Mouse (Mus musculus) inflammation-experienced regulatory T-cells, adult 6 months (primary cell): Measurements from ENCODE around the gene Tmcc2. TPM values are rescaled to one million over a fixed set of nuclear protein-coding genes. Genes with fewer than 3 reads are reported as not detected.
A peak's percentile ranks its signal among the peaks of the same experiment; 100 is the strongest.

Source experiments
- ATAC-seq: one replicate; pipeline ENCODE4 v1.8.0; 2017
- polyA plus RNA-seq, 3 experiments: library from polyadenylated mRNA; unstranded; fragments of 100-300 nt; shearing (Covaris generic); gene quantifications; one replicate each; pipeline ENCODE4 v1.2.1; 2017

The Tmcc2 gene
- polyA plus RNA-seq, 3 experiments from 2014 or later = 0.39 to 1.2 (median 1.2) TPM

- peak; percentile 81 for ATAC-seq
Observed at GRCm38 (mm10) chr1:132389886-132390585, 1.0 kb downstream of the Tmcc2 start.

DNA sequence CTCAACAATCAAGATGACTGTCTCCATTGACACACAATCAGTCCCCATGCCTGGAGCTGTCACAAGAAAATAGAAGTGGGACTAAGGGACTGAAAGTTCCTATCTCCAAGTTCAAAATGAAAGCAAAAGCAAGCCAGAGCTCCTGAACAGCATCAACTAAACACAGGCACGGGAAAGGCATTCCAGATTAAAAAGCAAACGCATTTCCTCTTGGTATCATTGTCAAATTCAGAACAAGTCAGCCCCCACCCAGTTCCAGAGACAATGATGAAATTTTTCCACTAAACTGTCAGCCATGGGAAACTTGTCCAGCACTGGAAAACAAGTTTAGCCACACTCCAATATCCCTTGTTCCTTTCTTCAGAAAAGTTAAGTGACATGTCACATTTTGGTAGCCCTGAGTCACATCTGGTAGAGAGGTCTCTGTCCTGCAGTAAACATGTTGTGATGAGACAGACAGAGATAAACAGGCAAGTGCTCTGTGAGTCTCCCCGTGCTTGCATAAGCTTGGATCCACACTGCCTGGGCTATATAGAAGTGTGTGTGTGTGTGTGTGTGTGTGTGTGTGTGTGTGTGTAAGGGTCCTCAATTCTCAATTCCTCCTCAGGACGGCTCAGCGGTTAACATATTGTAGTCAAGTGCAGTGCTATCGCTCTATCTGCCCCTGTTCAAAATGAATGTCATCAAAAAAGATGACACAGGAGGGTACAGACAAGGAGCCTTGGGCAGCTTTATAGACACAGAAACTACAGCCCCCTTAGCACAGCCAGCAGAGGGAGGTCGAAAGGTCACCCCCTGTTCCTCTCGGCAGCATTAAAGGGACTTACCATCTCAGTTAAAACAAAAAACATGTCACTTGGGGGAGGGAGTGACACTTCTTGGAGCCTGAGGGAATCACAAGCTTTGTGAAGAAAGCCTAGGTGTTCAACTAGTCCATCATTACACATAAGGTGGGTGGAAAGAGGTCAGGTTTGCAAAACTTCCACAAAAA lies 2.0 kb downstream of the Tmcc2 start:
- no peak for ATAC-seq

DNA sequence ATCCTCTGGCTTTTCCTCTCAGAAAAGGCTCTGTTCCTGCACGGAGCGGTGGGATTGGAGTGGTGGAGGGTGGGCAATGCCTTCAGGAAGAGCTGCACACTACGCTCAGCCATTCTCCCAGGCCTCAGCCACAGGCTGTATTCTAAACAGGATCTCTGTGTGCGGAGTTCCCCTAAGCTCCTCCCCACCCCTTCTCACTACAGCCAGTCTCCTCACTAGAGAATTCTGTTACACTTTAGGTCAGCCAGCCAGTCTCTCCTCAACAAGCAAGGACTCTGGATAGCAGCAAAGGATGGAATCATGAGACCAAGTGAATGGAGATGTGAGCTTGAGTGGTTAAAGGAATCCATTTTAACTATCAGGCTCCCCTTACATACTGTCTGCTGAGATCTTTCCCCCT lies 3.1 kb downstream of the Tmcc2 start:
- no peak for ATAC-seq

- no peak for ATAC-seq
Observed at GRCm38 (mm10) chr1:132386266-132386665, 4.8 kb downstream of the Tmcc2 start.

DNA sequence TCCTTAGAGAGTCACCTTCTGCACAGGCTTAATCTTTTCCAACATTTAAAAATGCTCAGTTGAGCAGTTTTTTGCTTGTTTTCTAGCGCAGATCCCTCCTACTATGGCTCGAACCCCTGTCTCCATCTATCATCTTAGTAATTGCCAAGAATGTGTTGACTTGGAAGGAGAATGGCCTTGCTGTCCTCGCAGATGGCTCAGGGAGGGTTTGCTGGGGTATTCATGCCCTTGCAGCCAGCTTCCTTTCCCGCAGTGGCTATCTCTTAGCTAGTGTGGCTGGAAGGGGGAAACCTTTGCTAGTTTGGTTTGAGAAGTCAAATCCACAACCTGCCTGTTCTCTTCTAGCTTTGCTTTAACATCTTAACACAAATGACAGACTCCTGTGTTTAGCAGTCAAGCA lies 5.4 kb downstream of the Tmcc2 start:
- ATAC-seq = no peak

- no peak for ATAC-seq
Observed at GRCm38 (mm10) chr1:132385266-132385665, 5.8 kb downstream of the Tmcc2 start.

DNA sequence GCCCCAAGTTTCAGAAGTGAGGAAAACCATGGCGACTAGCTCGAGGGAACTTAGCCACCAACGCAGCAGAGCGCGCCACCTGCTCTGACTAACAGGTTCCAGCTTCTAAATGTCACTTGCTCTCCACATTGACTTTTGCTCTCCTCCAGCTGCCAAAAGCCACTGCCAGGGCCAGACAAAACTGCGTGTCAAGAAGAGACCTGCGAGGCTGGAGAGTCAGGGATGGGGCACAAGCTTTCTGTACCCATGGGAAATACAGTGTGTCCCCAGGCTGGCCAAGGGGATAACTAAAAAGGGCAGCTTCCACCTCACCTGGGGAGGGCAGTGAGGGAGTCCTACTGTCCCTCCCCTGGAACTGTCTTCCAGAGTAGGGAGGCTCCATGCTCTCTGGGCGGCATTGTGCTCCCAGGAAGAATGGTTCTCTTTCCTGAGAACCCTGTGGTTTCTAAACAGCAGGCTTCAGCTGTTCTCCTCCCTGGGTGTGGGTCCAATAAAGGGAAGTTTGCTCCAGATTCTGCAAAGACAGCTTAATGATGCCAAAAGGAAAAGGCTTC lies 7.0 kb downstream of the Tmcc2 start:
- ATAC-seq = no peak

GRCm38 (mm10) chr1:132381929-132382328 lies 9.2 kb downstream of the Tmcc2 start:
- ATAC-seq = no peak

GRCm38 (mm10) chr1:132380550-132381100 lies 10.5 kb downstream of the Tmcc2 start:
- no peak for ATAC-seq

- no peak for ATAC-seq
Observed at GRCm38 (mm10) chr1:132377811-132378210, 13.3 kb downstream of the Tmcc2 start.

DNA sequence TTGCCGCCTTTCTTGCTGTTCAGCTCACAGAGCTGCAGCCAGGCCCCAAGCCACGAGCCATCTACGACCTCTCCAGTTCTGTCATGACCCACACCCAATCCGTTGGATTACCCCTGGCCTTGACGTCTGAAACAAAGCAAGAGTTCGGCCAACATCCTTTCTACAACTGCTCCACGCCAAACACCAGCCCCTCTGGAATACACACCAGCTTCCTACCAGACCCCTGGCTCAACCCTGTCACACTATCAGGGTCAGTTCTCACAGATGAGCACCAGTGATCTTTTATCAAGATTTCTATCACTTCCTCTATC lies 14.1 kb downstream of the Tmcc2 start:
- no peak for ATAC-seq

DNA sequence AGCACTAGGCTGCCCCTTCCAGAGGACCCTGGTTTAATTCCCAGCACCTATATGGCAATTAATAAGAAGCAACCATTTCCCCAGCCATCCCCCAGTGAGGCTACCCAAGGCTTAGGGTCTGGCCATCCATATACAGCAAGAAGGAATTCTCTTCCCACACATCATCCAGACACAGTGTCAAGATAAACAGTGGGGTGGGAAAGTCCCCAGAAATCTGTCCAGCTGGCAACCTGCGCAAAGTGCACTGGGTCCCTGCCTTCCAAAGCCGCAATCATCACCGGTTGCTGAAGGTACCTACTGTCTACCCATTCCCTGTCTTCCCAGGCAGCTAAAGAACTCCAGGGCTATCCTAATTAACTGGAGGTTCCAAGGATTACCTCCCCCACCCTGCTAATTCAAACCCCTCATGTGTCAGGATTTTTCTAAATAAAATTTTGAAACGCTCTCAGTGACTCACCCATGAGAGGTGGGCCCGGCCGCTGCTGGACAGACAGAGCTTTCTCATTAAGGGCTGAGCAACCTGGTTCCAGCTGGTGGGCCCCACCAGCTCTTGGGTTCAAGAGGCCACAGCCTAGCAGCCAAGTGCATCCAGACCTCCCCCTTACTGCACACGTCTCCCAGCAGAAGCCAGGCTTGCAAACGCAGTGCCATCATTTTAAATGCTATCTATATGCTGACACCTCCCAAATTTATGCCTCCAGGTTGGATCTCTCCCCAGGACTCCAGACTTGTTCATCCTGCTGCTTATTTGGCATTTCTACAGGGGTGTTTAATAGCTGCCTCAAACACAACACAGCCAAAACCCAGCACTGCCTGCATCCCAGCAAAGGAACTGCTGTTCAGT lies 14.6 kb downstream of the Tmcc2 start:
- ATAC-seq = no peak

DNA sequence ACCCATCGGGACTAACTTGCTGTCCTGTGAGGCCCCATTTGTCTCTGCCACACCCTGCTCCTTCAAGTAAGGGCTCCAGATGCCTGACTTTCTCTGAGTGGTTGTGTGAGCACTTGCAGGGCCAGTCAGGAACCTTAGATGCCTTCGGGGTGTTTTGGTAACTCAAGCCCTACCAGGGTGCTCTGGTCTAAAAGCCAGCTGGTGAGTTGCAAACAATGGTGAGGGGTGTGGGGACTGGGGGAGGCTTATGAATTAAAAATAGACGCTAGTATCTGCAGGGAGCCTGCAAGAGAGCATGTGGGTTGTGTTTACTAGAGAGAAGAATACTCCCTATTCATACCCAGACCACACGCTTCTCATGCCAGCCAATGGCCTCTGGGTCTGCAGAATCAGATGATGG lies 15.8 kb downstream of the Tmcc2 start:
- ATAC-seq = no peak

GRCm38 (mm10) chr1:132374873-132375244 lies 16.2 kb downstream of the Tmcc2 start:
- no peak for ATAC-seq

DNA sequence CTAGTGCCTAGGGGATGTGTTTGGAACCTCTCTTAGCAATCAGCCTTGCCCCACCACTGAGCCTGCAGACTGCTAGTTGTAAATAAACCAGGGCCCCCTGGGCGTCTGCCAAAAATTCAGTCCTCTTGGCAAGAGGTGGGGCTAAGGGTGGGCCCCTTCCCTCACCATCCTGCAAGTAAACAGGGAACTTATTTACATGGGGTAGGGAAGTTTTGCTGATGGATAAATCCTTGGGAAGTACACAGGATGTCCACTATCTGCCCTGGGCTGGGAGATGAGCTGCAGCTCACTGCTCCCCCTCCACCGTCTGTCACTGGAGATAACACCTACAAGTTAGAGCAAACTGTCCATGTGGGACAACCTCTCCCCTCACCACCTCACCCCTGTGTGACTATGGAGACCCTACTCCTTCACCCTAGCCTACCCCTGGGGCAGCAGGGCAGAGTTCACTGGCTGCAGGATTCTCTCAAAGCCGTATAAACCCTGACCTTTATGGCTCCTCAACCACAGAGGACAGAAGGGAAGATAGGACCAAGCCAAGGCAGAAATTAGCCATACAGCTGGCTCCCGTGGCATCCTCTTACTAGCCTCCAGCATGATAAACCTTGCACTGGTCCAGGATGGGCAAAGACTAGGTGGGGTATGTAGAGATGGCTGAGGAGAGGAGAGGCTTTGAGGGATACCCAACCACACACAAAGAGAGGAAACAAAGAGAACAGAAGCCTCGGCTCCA lies 16.8 kb downstream of the Tmcc2 start:
- no peak for ATAC-seq

DNA sequence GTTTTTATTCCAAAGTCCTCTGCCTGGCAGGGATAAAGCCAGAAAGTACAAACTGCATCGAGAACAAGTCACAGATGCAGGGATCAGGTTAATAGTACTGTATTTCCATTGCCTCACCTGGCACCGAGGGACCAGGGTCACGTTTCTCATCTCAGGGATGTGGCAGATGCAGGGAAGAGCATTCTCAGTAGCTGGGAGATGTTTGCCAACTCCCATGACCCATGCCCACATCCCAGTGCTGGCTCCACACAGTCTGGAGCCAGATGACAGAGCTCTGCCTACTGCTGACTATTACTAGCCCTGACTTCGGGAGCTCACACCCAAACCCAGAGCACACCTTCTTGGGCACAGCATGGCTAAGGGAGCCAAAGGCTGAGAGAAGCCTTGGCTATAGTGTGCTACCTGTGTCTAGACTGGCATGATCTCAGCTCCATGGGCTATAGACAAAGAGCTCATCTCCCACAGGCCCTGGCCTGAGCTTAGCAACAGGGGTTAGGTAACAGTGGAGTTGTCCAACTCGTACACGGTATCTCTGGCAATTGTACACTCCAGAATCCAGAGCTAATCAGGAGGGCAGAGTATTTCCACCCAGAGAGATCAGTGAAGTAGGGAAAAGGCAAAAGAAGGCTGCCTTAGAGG lies 18.1 kb downstream of the Tmcc2 start:
- no peak for ATAC-seq

GRCm38 (mm10) chr1:132372354-132372753 lies 18.7 kb downstream of the Tmcc2 start:
- no peak for ATAC-seq

DNA sequence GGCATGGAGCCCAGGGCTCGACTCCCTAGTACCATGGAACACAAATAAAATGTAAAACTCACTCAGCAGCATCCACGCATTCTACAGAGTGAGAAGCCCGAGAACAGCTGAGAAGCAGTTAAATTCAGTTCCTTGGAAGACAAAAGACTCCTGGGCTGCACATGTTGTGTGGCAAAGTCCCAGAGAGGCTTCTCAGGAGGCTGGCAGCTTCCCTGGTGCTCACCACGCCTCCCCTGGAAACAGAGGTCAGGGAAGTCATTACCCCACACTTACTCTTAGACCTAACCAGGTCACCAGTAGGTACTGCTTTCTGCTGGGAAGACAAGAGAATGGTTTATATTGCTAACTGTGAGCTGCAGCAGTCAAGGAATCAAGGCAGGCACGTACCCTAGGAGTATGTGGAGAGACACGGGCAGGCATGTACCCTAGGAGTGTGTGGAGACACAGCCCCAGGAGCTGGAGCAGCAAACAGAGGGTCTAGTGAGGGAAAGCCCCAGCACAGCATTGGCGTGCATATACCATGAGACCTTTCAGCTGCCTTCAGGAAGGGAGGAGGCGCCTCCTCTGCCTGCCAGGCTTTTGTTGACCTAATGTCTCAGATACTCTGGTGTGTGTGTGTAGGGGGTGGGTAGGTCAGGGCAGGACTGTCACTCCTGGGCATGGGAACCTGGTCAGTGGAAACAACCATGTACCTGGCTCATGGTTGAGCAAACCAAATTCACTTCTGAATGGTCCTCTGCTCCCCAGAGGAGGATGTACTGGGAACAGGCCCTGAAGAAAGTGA lies 19.6 kb downstream of the Tmcc2 start:
- no peak for ATAC-seq

- no peak for ATAC-seq
Observed at GRCm38 (mm10) chr1:132370681-132371173, 20.4 kb downstream of the Tmcc2 start.
